Mouse (Mus musculus): ENCODE measurements around the gene Ly6g6c. TPM values are rescaled to one million over a fixed set of nuclear protein-coding genes. Genes with fewer than 3 reads are reported as not detected.

Gene Ly6g6c
- polyA plus RNA-seq, 1 experiment: not detected

DNA sequence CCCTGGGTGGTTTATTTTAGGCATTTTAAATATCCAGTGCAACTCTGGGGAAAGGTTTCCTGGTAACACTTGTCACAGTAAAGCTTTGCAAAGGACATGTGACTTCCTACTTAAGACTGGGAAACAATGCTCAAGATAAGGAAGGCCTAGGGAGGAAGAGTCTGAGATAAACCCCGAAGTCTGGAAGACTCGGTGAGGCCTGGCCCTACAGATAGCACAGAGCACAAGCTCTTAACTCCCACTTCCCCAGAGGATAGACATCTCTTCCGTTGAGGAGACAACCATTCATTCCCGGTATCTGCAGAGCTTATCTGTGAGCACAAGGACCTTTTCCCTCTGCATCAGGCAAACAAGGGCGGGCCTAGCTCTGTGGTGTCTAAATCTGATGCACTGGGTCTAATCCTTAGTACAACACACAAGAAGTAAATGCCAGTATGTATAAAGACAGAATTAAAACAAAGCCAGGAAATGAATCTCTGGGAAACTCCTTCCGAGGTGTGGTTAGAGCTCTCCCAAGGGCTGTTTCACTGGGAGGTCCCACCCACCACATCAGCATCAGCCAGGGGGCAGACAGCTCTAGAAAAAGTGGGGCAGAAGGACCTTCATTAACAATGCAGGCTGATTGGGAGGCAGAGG, 43.2 kb upstream of the Ly6g6c start:
- Histone ChIP-seq H3K4me1 (ENCODE audit: control insufficient read depth, insufficient read depth, low read length) (peaks cover 13% of the 10 kb centered on the region), H3K27ac (ENCODE audit: insufficient read depth, low read depth, low read length) (peak overlapping the region; percentile 61; the same call in 1 of the 2 replicates), H3K4me3 (ENCODE audit: insufficient read depth, low read depth, low read length) (no peak overlapping the region)
- WGBS: 39% methylated on average over 6 of the region's 6 CpGs
- no peak for TF ChIP-seq CTCF (IDR thresholded peaks at IDR 0.05; ENCODE audit: insufficient read depth, low read depth, low read length)

DNA sequence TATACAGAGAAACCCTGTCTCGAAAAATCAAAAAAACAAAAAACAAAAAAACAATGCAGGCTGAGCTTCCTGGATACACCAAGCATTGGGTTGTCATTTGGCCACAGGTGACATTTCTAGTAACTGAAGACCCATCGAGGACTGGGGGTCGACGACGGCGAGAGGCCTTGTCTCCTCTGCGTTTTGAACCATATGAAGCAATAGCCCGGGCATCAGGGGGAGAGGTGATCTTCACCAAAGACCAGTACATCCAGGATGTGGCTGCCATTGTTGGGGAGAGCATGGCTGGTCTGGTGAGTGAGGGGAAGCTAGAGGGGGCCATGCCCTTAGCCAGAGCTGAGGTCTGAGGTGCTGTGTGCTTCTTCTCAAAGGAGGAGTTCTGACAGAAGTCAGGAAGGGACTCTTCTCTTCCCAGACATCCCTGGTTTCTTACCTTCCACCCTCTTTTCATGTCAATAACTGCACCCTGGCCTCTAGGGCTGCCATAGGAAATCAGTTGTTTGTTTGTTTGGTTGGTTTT, 42.6 kb upstream of the Ly6g6c start:
- Histone ChIP-seq H3K4me1 (ENCODE audit: control insufficient read depth, insufficient read depth, low read length) (peaks cover 13% of the 10 kb centered on the region), H3K4me3 (ENCODE audit: insufficient read depth, low read depth, low read length) (no peak overlapping the region), H3K27ac (ENCODE audit: insufficient read depth, low read depth, low read length) (no peak overlapping the region)
- no peak for TF ChIP-seq CTCF (IDR thresholded peaks at IDR 0.05; ENCODE audit: insufficient read depth, low read depth, low read length)
- no peak for TF ChIP-seq POLR2A (IDR thresholded peaks at IDR 0.05; ENCODE audit: insufficient read depth, low read depth, low read length)
- 97% methylated on average over 8 of the region's 8 CpGs for WGBS

DNA sequence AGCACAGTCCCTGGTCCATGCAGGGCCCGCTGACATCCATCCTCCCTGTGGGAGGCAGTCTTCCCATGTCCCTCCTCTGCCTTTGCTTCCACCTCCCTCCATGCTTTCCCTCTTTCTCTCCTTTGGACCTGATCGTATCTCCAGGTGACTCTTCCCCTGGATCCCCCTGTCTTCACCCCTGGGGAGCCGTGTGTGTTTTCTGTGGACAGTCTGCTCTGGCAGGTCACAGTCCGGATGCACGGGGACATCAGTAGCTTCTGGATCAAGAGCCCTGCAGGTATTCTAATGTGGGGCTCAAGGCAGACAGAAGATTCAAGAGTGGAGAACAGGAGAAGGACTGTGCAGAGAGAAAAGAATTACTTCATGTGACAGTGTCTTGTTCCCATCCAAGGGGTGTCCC, 42.0 kb upstream of the Ly6g6c start:
- WGBS: 92% methylated on average over 5 of the region's 5 CpGs
- Histone ChIP-seq H3K4me1 (ENCODE audit: control insufficient read depth, insufficient read depth, low read length) (peaks cover 13% of the 10 kb centered on the region), H3K4me3 (ENCODE audit: insufficient read depth, low read depth, low read length) (no peak overlapping the region), H3K27ac (ENCODE audit: insufficient read depth, low read depth, low read length) (no peak overlapping the region)
- no peak for TF ChIP-seq POLR2A (IDR thresholded peaks at IDR 0.05; ENCODE audit: insufficient read depth, low read depth, low read length)
- no peak for TF ChIP-seq CTCF (IDR thresholded peaks at IDR 0.05; ENCODE audit: insufficient read depth, low read depth, low read length)

- H3K27ac ChIP-seq (ENCODE audit: insufficient read depth, low read depth, low read length): no peak overlapping the region
- H3K4me1 ChIP-seq (ENCODE audit: control insufficient read depth, insufficient read depth, low read length): peaks cover 13% of the 10 kb centered on the region
- 88% methylated on average over 4 of the region's 4 CpGs for WGBS
- no peak for TF ChIP-seq POLR2A (IDR thresholded peaks at IDR 0.05; ENCODE audit: insufficient read depth, low read depth, low read length)
- TF ChIP-seq CTCF (IDR thresholded peaks at IDR 0.05; ENCODE audit: insufficient read depth, low read depth, low read length): no peak
- H3K4me3 ChIP-seq (ENCODE audit: insufficient read depth, low read depth, low read length): no peak overlapping the region
Observed at GRCm38 (mm10) chr17:35023756-35024155, 41.4 kb upstream of the Ly6g6c start.

DNA sequence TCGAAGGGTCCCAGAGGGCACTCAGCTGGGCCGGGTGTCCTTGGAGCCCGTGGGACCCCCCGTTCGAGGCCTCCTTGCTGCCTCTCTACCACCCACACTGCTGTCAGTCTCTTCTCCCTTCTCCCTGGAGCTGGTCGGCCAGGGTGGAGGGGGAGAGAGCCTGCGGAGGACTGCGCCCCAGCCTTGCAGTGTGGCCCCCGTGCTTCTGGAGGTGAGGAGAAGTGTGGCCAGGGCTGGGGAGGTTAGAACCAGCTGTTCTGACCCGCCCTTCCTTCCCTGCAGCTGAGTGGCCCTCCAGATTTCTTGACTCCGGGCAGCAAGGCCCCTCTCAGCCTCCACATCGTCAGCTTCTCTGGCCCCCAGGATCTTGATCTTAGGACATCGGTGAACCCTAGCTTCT, 40.9 kb upstream of the Ly6g6c start:
- 75% methylated on average over 13 of the region's 13 CpGs for WGBS
- no peak overlapping the region for H3K4me3 ChIP-seq (ENCODE audit: insufficient read depth, low read depth, low read length)
- H3K27ac ChIP-seq (ENCODE audit: insufficient read depth, low read depth, low read length): no peak overlapping the region
- no peak for TF ChIP-seq POLR2A (IDR thresholded peaks at IDR 0.05; ENCODE audit: insufficient read depth, low read depth, low read length)
- TF ChIP-seq CTCF (IDR thresholded peaks at IDR 0.05; ENCODE audit: insufficient read depth, low read depth, low read length): no peak
- H3K4me1 ChIP-seq (ENCODE audit: control insufficient read depth, insufficient read depth, low read length): peaks cover 13% of the 10 kb centered on the region

DNA sequence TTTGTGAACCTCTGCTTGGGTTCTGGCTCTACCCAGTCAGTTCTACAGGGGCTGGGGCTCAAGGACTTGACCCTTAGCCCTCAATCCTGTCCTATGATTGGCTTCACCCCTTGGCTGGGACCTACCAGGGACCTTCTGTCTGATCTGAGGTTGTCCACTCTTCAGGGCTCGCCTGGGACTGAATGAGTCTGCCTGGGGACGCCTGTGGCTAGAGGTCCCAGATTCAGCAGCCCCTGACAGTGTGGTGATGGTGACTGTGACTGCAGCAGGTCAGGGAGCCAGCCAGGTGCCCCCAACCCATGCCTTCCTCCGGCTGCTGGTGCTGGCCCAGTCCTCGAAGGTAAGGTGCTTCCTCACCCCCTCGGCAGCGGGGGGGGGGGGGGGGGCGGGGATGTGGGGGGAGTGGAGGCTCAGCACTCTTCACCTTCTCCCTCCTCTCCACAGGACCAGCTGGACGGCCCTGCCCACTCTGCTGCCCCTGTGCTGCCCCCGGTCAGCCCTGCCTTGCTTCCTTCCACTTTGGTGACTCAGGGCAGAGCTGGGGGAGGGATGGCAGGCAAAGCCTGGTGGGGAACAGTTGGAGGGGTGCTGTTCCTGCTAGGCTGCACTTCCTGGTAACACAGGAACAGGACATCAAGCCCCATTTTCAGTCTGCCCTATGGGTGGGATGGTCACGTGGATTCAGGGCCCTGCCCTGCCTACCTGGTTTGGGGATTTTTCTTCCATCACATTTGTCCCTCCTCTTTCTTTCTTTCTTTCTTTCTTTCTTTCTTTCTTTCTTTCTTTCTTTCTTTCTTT, 40.3 kb upstream of the Ly6g6c start:
- peaks cover 17% of the 10 kb centered on the region for H3K4me1 ChIP-seq (ENCODE audit: control insufficient read depth, insufficient read depth, low read length)
- TF ChIP-seq CTCF (IDR thresholded peaks at IDR 0.05; ENCODE audit: insufficient read depth, low read depth, low read length): no peak
- TF ChIP-seq POLR2A (IDR thresholded peaks at IDR 0.05; ENCODE audit: insufficient read depth, low read depth, low read length): no peak
- no peak overlapping the region for H3K4me3 ChIP-seq (ENCODE audit: insufficient read depth, low read depth, low read length)
- H3K27ac ChIP-seq (ENCODE audit: insufficient read depth, low read depth, low read length): no peak overlapping the region
- WGBS: 82% methylated on average over 7 of the region's 10 CpGs

GRCm38 (mm10) chr17:35026206-35026605, 39.0 kb upstream of the Ly6g6c start:
- H3K4me3 ChIP-seq (ENCODE audit: insufficient read depth, low read depth, low read length): no peak overlapping the region
- 80% methylated on average over 5 of the region's 5 CpGs for WGBS
- H3K27ac ChIP-seq (ENCODE audit: insufficient read depth, low read depth, low read length): no peak overlapping the region
- H3K4me1 ChIP-seq (ENCODE audit: control insufficient read depth, insufficient read depth, low read length): peaks cover 20% of the 10 kb centered on the region
- TF ChIP-seq POLR2A (IDR thresholded peaks at IDR 0.05; ENCODE audit: insufficient read depth, low read depth, low read length) (no peak), CTCF (IDR thresholded peaks at IDR 0.05; ENCODE audit: insufficient read depth, low read depth, low read length) (no peak)

DNA sequence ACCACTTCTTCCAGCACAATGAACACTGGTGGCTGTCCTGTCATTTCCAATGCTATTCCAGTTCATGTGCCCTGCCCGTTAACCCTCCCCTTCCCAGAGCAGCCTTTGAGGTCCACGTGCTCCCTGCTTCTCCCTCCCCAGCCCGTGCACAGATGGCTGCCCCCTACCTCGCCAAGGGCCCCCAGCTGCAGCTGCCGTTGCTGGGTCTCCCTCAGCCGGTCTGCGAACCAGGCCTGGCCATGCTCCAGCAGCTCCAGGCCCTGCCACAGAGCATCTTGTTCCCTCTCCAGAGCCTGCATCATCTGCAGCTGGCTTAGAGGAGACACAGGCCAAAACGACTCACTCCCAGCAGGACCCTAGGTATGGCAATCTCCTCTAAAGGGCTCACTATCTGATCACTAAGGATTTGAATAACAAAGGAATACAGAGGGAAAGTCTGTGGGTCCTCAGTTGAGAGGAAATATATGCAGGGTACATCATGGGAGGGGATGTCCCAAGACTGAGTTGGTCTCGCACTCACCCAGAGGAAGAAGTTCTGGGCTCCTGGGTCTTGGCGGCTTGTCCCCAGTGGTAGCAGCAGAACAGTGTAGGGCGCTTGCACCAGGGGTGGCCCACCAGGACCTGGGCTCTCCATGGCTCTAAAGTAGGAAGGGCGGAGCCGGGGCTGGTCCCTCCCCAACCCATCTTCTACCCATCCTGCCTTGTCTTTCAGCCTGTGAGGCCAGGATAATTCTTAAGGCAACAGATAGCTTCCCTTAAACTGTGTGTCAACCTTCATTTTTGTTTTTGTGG, 37.7 kb upstream of the Ly6g6c start, which contains the start of gene Sapcd1:
Gene Sapcd1 (minus strand): TSS at position 740 of the 792 bp plus-strand sequence.
- Histone ChIP-seq H3K27ac (ENCODE audit: insufficient read depth, low read depth, low read length) (no peak within 1 kb of the TSS), H3K4me1 (ENCODE audit: control insufficient read depth, insufficient read depth, low read length) (peaks cover 16% of the 10 kb centered on the region), H3K4me3 (ENCODE audit: insufficient read depth, low read depth, low read length) (no peak within 1 kb of the TSS)
- no peak for TF ChIP-seq CTCF (IDR thresholded peaks at IDR 0.05; ENCODE audit: insufficient read depth, low read depth, low read length)
- no peak for TF ChIP-seq POLR2A (IDR thresholded peaks at IDR 0.05; ENCODE audit: insufficient read depth, low read depth, low read length)
- WGBS: 44% methylated on average over 13 of the region's 13 CpGs
